Mouse (Mus musculus) natural killer cell, adult 2 months (primary cell): ENCODE results near the gene Magi1.
"Not testable (repeated sequence)": the region's sequence is repeated elsewhere in the genome, so short reads cannot be mapped to it uniquely, and the experiment has no call there.

Experiments used
- DNase-seq, 2 experiments: peaks; one replicate each; pipeline ENCODE4 v3.0.0; 2022; ENCODE audit warnings: low spot score in 2 of 2

Magi1 gene

DNA sequence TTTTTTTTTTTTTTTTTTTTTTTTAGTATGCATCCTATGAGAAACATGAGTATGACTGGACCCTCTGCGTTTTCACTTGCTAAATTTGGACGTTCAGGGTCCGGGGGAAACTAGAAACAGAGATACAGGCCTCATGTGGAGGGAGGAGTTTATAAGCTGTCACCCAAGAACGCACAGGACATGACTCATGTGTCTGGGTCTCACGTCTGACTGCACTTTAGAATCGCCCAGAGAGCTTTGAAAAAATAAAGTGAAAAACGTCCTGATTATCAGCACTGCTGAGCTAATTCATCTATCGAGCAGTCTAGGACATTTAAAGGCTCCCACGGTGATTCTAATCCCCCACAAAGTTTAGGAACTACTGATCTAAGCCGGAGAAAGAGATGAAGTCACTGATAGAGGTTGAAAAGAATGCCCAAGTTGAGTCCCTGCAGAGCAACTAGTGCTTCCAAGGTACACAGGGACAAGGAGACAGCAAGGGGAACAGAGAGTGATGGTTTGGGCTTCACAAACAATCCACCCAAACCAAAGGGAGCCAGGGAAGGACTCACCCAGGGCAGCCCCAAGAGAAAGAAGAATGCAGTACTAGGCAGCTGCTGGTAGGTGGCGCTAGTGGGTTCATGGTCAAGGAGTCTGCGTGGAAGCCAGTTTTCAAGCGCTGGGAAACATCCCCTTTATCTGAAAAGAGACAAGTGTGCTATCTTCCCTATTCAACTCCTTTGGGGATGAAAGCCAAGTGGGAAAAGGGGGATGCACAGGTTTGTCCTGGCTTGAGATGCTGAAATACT, 626.3 kb downstream of the Magi1 start:
- DNase-seq: no peak

DNA sequence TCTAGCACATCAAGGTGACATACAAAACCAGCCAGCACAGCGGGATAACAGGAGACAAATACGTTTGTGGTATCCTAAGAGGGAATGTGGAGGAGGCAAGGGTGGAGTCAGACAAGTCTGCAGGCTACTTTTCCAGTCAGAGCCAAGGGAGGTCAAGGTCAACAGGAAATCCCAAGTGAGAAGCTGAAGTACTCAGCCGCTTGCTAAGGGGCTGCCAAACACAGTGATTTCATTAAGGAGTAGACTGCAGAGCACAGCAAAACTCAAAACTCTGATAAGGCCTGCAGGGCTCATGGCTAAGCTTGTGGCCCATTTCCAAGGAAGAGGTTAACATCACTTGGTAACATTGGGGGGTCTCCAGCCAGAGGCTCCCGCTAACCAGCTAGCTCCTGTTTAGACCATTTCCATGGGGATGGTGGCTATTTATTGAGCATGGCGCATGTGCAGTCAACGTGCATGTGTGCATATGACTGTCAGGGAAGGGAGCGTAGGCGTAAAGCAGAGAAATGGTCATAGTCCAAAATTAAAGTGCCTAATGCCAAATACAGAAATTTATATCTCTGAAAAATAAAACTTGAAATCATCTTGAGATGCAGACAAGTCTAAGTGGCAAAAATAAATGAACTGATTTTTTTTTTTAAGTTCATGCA, 635.0 kb downstream of the Magi1 start:
- DNase-seq: no peak

DNA sequence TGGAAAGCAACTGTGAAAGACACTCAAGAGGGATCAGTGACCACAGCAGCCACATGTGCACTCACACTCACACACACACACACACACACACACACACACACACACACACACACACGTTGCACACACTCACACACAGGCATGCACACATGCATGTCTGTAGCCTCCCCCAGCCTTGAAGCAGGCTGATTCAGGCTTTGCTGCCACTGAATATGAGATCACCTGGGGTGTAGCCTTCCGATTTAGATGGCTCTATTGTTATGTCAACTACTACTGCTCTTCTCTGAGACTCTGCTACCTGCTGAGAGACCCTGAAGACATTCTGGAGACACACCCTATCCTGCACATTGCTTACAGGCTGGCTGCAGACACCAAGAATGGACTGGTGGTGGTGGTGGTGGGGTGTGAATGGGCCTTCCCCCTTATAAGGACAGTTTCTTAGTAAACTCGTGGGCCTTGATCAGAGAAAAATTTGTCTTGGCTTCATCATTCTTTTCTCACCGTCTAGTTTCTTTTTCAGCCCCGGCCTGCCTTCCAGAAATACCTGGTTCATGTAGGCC, 653.9 kb downstream of the Magi1 start:
- DNase-seq: not testable (repeated sequence)

DNA sequence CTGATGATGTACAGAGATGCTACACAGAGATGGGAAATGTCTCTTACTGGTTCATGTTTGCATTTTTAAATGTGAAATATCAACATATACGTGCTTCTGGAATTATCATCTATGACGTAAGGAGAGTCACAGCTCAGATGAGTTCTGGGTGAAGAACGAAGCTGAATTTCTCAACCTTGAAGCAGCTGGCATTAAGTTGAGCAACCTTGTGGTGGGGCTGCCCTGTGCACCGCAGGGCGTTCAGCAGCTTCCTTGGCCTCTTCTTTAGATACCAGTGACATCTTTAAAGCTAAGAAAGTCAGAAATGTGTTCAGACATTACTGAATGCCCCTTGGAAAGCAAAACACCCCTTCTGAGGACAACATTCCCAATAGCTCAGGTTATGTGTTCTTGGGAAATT, 656.5 kb downstream of the Magi1 start:
- DNase-seq: no peak
